Mouse (Mus musculus) left cerebral cortex, adult 2 months (tissue): ENCODE measurements around the gene Gm19426. TPM values are rescaled to one million over a fixed set of nuclear protein-coding genes. Genes with fewer than 3 reads are reported as not detected.

ENCODE experiments used
- DNase-seq, 2 experiments: peaks; one replicate each; pipeline ENCODE4 v3.0.0; 2021 to 2022; ENCODE audit warnings: low spot score in 2 of 2, mixed read lengths in 1 of 2; ENCODE audit errors: extremely low spot score in 1 of 2
- H3K27ac ChIP-seq: fragments of 200-600 bp; 2 replicates; pipeline ENCODE4 v1.8.1; 2022
- H3K4me3 ChIP-seq: fragments of 200-600 bp; 2 replicates; pipeline ENCODE4 v1.8.1; 2022
- CTCF ChIP-seq: fragments of 200-600 bp; IDR thresholded peaks from 2 replicates; pipeline ENCODE4 v1.8.1; 2022; ENCODE audit warnings: antibody characterized with exemption, mild to moderate bottlenecking, moderate library complexity
- intact Hi-C: fragments of 180-260 bp; cut with DNase I; formaldehyde crosslinking; loops from one replicate; pipeline ENCODE4 v1.15.1; 2025
- long read RNA-seq, 2 experiments: library from polyadenylated mRNA; stranded (forward); transcript quantifications; one replicate each; pipeline ENCODE4 v2.0.0; 2021; ENCODE audit warnings: borderline mapping rate in 2 of 2
- total RNA-seq, 2 experiments: library from RNA; stranded (reverse); gene quantifications; 2 replicates each; pipeline ENCODE4 v1.2.3; 2021

Gene Gm19426
- total RNA-seq: 1 to 10 TPM; 2.0 to 2.4 TPM
- long read RNA-seq, experiment 1: 0 reads
- long read RNA-seq, experiment 2: 0 reads

DNA sequence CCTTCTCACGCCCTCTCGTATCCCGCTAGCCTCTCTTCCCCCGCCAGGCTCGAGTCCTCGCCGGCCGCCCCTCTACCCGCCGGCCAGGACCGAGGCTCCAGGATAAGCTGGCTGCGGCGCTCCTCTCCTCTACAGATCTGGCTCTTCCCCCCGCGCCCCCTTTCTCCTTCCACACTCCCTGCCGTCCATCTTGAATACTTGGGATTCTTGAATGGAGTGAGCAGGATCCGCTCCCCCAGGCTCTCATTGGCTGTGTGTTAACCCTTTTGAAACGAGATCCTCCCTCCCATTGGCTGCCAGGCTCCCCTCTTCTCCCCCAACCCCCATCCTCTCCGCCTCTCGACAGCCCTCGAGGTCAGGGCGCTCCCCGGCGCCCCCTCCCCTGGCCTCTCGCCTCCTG is at the start of gene Gm19426:
Gene Gm19426, minus strand, starts transcription at position 95 of the 400 bp plus-strand sequence.
- no peak for TF ChIP-seq CTCF
- Histone ChIP-seq H3K4me3 (peak within 1 kb of the TSS; percentile 64), H3K27ac (peak within 1 kb of the TSS; percentile 74)
- DNase-seq: peak; percentile 49 to 67
- intact Hi-C loops: loop anchor here (5.0 kb wide), 1 partner anchor 54 kb away; the partner anchor contains the start of gene Ube2l6

DNA sequence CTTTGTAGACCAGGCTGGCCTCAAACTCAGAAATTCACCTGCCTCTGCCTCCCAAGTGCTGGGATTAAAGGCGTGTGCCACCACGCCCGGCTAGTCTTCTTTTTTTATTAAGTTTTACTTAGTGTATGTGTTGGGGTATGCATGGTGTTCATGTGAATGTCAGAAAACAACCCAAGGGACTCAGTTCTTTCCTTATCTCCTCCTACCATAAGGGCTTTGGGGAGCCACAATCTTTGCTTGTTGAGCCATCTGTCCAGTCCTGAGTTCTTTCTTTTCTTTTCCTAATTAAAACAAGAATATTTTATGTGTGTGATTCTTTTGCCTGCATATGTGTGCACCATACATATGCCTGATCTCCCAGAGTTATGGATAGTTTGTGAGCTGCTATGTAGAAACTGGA is 49.7 kb upstream of the Gm19426 start:
- DNase-seq: no peak
- no peak overlapping the region for H3K27ac ChIP-seq
- intact Hi-C loops: no loop called here
- TF ChIP-seq CTCF: no peak
- H3K4me3 ChIP-seq: no peak overlapping the region

DNA sequence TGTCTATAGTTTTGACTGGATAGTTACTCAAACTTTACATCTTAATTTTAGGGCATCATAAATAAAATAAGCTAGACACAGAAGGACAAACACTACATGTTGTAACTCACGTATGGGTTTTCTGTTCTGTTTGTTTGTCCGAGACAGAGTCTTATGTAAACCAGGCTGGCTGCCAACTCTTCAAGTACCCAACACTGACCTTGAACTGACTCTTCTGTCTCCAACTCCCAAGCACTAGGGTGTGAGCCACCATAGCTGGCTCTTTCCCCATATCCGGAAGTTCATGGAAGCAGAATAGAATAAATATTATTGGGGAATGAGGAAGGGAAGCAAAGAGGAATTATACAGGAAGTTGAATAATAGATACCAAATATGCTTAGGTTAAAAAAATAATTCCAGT is 49.1 kb upstream of the Gm19426 start:
- no peak overlapping the region for H3K27ac ChIP-seq
- no peak overlapping the region for H3K4me3 ChIP-seq
- intact Hi-C loops: no loop called here
- TF ChIP-seq CTCF: no peak
- DNase-seq: no peak

DNA sequence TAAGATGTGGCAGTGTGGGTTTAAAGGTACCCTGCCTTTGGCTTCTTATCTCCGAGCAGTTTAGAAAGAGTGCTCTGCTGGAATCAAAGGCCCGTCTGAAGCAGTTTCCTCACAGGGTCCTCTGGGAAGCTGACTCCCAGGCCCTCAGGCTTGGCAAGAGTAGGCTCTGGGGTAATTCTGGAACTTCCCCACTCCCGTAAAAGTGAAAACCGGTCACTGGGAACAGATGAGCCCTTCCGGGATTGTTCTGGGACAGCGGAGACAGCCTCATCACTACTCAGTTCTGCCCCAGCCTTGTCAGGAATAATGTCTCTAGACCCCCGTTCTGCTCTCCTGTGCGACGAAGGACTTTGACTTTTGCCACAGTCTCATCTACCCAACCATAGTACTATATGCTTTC is 47.0 kb upstream of the Gm19426 start:
- DNase-seq: no peak
- TF ChIP-seq CTCF: no peak
- H3K27ac ChIP-seq: no peak overlapping the region
- intact Hi-C loops: no loop called here
- no peak overlapping the region for H3K4me3 ChIP-seq

DNA sequence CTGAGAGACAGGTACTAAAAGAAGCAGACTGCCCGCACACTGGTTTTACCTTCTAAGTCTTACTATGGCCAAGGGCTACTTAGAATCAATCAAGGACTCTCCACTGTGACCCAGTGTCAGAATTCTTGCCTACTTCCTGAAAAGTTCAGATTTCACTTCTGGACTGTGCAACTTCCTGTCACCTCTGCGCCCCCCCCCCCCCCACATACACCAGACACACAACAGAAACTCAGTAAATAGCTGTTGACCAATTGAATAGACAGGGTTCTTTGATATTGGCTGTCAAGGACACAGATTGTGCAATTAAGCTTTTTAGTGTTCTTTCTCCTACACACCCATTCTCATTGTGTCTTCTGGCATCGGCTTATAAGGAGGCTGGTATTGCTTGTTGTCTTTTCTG is 44.9 kb upstream of the Gm19426 start:
- no peak overlapping the region for H3K4me3 ChIP-seq
- no peak for DNase-seq
- H3K27ac ChIP-seq: no peak overlapping the region
- intact Hi-C loops: no loop called here
- TF ChIP-seq CTCF: no peak

DNA sequence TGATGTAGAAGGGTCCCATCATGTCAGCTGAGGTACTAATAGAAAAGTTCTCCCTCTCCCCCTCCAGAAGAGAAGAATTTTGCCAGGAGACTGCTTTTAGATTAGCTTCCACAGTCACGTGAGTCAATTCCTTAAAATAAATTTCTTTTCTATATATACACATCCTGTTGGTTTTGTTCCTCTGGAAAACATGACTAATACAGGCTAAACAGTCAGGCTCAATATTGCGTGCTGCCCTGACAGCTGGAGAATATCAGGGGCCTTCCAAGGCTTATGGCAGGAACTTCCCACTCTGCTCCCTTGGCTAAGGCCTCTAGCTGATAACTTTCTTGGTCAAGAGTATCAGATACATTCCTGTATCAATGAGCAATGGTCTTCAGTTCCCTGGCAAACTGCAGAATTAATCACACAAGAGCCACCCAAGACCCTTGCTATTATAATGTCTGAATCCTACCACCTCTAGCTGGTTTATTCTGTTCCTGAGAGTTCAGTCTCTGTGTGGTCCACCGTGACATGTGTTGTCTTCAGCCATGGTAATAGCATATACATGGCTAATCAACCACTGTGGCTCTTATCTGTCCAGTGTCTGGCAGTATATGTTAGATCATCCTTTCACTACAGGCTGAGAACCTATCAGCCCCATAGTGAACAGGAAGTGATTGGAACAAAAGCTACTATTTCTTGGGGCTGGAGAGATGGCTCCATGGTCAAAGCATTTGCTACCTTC is 40.5 kb upstream of the Gm19426 start:
- no peak for DNase-seq
- H3K27ac ChIP-seq: no peak overlapping the region
- TF ChIP-seq CTCF: no peak
- intact Hi-C loops: no loop called here
- no peak overlapping the region for H3K4me3 ChIP-seq

DNA sequence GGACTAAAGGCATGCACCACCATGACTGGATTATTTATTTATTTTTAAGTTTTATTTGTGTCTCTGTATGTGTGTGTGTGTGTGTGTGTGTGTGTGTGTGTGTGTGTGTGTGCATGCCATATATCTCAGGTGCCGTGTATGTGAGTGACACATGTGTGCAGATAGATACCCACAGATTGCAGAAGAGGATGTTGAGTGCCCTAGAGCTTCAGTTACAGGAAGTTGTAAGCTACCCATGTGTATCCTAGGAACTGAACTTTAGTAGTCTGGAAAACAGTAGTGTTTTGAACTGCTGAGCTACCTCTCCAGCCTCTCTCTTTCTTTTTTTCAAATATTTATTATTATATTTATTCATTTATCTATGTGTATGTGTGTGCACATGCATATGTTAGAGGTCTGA is 39.9 kb upstream of the Gm19426 start:
- DNase-seq: no peak
- Histone ChIP-seq H3K4me3 (no peak overlapping the region), H3K27ac (no peak overlapping the region)
- intact Hi-C loops: no loop called here
- no peak for TF ChIP-seq CTCF

DNA sequence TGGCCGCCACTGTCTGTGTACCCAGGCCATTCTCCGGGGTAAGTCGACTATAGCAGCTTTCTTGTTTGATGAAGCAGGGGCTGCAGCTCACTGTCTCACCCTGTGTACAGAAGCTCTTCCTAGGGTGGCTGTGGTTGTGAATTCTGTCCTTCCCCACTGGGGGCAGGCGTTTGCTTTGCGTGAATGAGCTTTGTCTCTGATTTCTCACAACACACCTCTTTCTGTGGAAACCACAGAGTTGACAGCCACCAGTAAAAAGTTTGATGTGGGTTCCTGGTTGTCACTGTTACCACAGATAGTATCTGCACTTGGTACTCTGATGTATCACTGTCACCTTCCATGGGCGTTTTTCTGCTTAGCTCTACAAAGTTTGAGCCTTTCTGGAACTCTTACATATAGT is 35.8 kb upstream of the Gm19426 start:
- Histone ChIP-seq H3K4me3 (no peak overlapping the region), H3K27ac (no peak overlapping the region)
- intact Hi-C loops: no loop called here
- peak; percentile 13 for TF ChIP-seq CTCF
- DNase-seq: no peak

DNA sequence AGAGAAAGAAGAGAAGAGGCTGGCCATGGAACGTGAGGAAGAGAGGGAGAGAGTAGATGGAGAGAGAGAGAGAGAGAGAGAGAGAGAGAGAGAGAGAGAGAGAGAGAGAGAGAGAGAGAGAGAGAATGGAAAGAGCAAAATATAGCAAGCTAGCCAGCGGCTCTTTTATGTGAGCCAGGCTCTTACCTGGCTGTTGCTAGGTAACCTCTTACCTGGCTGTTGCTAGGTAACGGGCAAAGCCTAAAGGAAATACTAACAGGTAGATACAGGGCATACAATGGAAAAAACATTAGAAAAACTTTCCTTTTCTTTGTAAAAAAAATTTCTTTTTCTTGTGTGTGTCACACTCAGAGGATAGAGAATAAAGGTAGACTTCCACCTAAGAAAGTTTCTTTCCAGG is 34.3 kb upstream of the Gm19426 start:
- no peak overlapping the region for H3K27ac ChIP-seq
- intact Hi-C loops: no loop called here
- no peak for DNase-seq
- no peak overlapping the region for H3K4me3 ChIP-seq
- no peak for TF ChIP-seq CTCF

DNA sequence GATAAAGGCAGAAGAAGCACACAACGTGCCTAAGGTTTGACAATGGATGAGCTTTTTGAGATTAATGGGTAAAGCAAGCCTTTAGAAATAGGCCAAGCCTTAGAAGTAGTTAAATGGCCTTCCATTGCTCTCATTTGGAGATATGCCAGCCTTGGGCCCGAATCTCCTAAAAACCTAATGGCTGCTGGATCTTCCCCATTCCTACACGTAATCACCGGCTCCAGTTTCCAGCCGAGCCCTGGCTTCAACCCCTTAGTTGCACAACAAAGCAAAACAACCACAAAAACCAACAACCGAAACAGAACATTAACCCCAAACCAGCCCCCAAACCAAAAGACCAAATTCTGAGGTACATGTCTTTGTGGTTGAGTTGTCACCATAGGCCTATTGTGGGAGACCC is 32.2 kb upstream of the Gm19426 start:
- TF ChIP-seq CTCF: no peak
- no peak overlapping the region for H3K4me3 ChIP-seq
- no peak for DNase-seq
- H3K27ac ChIP-seq: no peak overlapping the region
- intact Hi-C loops: no loop called here

DNA sequence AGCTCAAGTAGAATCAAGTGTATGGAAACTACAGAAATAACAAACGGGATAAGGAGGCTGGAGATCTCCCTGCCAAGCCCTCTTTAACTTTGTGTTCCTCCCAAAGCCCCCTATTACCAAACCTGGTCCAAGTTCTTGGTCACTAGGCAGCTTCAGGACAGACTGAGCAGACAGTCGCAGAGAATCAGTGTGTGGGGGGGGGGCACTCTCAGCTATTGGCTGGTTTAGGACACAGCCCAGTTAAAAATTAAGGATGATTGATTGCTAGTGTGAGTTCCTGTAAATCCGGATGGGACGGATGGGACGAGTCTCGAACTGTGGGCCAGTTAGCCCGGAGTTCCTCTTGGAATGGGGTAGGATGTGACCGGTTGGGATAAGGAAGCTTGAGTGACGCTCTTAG is 31.8 kb upstream of the Gm19426 start, which contains the start of gene Serping1:
Gene Serping1, minus strand, starts transcription at position 204 of the 400 bp plus-strand sequence.
- peak within 1 kb of the TSS; percentile 19 for H3K4me3 ChIP-seq
- TF ChIP-seq CTCF: no peak
- intact Hi-C loops: no loop called here
- H3K27ac ChIP-seq: no peak within 1 kb of the TSS
- no peak for DNase-seq

DNA sequence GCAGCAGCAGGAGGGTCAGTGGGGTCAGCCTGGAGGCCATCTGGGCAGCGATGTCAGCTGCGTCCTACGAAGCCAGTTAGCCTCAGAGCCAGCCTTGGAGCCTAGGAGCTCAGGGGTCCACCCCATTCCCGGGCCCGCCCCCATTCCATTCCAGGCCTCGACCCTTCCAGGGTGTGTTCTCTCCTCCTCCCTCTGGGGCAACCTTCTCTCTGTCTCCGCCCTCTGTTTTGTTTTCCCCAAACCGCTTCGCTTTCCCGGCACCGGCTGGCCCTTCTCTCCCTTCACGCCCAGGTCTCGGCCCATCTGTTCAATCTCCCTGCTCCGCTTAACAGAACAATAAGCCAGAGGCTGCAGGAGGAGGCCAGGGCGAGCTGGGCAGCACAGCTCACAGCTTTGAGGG is 31.3 kb upstream of the Gm19426 start:
- no peak for DNase-seq
- TF ChIP-seq CTCF: no peak
- Histone ChIP-seq H3K27ac (no peak overlapping the region), H3K4me3 (peak overlapping the region; percentile 19)
- intact Hi-C loops: no loop called here

DNA sequence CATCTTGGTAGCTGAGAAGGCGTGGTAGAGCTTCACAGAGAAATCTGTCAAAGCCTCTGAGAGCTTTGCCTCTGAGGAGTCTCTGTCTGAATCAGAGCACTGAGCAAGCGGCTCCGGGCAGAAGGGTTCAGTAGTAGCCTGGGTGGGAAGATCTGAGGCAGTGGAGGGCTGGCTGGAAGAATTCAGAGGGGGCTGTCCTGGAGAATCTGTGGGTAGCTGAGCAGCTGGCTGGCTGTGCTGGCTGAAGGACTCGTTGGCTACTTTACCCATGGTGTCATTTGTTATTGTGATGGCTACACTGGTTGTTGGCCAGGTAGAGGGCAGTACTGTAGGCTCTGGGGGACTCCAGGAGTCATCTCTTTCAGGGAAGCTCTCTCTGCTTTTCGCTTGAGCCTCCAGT is 29.7 kb upstream of the Gm19426 start:
- H3K4me3 ChIP-seq: no peak overlapping the region
- intact Hi-C loops: no loop called here
- H3K27ac ChIP-seq: no peak overlapping the region
- no peak for DNase-seq
- no peak for TF ChIP-seq CTCF
